Mouse (Mus musculus): Measurements from ENCODE around the gene Wdcp.

DNA sequence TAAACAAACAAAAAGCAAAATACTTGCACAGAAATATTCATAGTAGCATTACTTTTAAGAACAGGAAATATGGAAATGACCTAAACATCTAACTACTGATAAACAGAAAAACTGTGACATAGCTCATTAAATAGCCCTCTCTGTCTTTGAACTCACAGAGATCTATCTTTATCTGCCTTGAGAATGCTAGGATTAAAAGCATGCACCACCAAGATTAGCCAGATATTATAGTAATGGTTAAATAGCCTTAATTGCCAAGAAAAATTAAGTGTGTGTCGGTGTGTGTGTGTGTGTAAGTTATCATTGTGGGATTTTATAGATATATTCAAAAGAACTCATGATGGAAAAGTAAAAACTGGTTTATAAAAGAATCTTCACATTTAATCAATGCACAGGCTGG, 46.8 kb downstream of the Wdcp start:
- TF ChIP-seq CTCF (IDR thresholded peaks at IDR 0.05; ENCODE audit: borderline replicate concordance, insufficient read depth, low read depth, low read length) (no peak), POLR2A (IDR thresholded peaks at IDR 0.05; ENCODE audit: borderline replicate concordance, insufficient read depth, low read length) (no peak)

Data from cerebellum, adult 2 months (tissue).